Mouse (Mus musculus) kidney, postnatal 36 days (tissue): ENCODE measurements at regions not wholly inside any gene's neighbourhood (a gene's known extent, or its start where the extent isn't known, plus 50 kb on each side); places are given as distances from the start of the nearest gene placed in this dataset.

Experiments used
- DNase-seq, 2 experiments: peaks; one replicate each; pipeline ENCODE4 v3.0.0; 2021 to 2022; ENCODE audit warnings: mixed read lengths in 2 of 2

DNA sequence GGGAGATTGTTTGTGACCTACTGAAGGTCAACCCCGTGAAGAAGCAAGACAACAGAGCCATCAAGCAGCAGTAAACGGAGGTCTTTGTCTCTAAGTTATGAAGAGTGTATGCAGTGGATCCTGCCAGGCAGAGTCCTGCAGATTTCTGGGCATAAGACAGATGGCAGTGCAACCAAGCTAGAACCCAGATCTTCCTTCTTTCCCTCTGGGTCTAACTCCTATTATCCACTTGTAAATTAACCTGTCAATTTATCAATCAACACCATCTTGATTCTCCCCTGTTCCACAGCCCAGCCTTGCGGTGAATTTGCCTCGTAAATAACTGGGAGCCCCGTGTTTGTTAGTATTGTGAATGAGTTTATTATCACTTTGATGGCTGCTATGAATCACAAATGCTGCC, 555.7 kb downstream of the Nr2f2 start:
- DNase-seq, result peak; percentile 6 to 12

DNA sequence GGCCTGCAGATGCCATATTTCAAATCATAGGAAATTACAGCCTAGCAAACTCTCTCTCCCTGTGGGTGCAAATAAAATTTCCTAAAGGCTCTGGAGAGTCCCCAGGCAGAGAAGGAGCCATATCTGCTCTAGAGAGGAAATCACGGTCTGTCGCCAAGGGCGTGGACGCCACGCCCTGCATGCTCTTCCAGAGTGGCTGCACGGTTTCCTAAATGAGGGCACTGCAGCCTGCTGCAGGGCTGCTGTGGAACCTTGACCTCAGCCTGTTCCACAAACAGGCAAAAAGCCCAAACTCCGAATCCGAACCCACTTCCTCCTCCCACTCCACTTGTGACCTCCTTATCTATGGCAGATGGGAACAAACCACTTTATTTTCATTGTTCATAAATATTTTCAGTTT, 559.3 kb downstream of the Nr2f2 start:
- DNase-seq, result peak; percentile 14 to 27

DNA sequence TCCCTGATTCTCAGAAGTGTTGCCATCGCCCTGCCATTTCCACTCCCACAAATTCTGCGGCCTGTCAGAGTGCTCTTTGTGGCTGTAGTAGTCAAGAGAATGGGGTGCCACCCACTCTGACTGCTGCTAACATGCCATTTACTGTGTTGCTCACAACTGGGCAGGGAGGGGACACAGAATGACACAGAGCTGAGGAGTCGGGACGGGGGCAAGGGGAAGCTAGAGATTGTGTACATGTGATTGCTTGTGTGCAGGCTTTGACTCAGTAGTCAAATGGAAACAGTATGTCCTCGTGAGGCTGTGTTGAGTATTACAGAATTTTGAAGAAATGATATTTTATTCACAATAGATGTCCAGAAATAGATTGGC, 595.6 kb downstream of the Nr2f2 start:
- DNase-seq, result no peak

DNA sequence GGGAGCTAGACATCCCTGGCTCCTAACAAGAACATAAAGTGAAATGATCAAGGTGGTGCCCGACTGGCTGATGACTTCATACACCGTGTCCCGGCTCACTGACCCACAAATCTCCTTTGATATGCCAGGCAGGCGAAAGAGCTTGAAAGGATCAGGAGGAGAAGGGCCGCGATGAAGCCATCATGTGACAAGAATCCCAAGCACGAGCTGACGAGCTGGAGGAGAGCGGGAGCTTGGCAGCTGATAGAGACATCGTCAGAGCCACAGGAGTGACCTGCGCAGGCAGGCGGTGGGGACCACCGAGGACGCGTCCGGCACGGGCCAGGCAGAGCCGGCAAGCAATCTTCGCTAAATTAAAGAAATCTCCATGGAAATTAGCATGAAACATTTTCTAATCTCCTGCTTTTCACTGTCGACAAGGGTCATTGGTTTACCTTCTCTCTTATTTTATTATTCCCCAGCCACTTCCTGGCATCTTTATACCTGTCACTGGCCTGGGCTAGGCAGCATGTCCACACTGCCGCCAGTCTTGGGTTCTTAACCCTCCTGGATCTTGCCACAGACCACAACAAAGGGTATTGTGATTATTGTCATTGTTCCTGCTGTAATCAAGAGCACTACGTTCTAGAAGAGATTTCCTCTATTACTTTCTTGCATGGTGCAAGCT, 596.1 kb downstream of the Nr2f2 start:
- peak in 1 of 2 experiments; percentile 1 for DNase-seq

DNA sequence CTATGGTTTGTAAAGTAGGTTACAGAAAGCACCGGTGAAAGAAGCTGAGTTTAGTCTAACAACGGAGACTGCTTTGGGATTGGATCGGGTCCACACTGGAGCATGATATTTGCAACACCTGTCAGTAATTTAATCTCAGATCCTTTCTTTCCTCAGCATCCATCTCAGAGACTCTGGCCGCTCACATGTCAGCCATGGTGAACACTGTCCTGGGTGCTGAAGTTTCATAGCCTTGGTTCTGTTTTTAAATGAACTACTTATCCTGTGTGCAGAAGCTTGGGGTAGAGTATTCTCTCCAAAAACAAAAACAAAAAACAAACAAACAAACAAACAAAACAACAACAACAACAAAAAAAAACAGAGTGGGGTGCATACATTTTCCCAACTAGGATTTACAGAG, 600.1 kb downstream of the Nr2f2 start:
- DNase-seq, result peak in 1 of 2 experiments; percentile 3

DNA sequence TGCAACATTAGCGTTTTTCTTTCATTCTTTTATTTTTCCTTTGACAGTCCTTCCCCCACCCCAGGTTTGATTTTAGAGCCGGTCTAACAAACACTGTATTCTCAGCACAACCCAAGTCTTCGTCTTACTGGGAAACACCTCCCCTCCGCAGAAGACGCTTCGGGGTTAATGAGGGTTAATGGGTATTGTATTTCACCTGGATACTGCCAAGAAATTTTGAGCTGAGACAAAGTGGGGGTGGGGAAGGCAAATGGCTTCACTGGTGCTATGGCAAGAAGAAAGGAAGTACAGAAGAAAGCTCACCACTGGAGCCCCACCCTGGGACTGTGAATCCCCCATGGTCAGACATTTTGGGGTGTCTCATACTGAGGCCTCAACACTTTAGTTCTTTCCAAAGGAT, 626.0 kb downstream of the Nr2f2 start:
- DNase-seq, result peak; percentile 49 to 67

DNA sequence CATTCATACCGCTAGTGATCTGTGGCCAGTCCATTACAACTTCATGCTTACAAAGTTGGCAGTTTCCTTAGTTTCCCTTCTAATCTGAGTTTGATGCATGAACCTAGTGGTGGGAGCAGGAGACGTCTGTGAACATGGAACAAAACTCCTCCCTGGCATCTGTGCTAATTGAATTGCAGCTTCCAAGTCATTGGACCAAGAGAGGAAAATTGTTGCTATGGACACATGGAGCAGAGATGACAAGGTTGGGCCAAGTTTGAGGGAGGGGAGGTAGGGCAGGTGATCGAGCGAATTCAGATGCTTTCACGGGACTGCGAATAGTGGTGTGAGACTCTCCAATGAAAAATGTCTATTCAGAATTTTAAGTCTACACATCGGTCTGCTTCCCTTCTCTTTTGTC, 627.5 kb downstream of the Nr2f2 start:
- DNase-seq, result no peak

DNA sequence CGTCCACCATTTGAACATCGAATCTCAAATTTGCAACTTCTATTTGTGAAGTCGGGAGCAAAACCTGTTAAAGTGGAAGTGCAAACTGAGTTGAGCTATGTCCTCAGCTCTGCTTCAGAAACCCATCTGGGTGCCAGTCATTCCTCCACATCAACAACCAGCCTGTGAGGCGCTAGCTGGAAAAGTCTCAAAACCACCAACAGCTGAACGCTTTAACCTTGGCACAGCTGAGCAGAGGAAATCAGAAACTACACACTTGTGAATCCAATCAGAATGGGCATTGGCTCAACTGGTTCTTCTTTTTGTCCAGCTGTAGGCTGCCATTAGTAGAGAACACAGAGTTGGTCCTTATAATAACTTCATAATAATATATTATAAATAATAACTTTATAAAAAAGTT, 651.5 kb downstream of the Nr2f2 start:
- no peak for DNase-seq

DNA sequence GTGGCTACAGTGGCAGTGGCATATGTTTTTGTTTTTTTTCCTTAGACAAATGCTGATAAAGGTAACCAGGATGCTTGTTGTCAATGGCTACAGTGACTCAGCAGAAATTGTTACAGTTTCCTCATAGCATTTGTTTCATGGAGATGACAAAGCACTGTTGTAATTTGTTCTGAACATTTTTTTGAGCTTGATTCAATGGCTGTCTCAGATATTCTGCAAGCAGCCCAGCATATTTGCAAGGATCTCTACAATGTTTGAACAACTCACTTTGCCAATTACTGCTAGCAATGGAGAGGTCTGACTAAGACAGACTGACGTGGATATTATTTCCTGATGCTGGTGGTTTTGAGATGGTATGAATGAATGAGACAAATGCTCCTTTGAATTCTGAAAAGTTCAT, 696.3 kb downstream of the Nr2f2 start:
- DNase-seq, result no peak

DNA sequence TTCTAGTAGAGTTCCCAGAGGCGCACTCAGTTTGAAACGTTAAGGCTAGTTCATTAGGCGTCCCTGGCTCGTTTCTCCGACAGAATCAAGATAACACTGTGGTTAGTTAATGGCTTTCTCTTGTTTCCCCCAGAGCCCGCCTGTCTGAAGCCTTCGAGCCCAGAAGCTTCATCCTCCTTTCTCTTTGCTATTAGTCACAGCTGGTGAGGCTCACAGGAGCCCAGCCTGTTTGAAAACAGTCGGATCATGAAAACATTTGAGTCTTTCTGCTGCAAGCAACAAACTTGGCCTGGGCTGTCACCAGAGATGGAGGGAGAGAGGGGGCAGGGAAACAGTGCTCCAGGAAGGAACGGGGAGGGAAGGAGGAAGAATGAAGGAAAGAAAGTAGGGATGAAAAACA, 711.0 kb downstream of the Nr2f2 start:
- no peak for DNase-seq

DNA sequence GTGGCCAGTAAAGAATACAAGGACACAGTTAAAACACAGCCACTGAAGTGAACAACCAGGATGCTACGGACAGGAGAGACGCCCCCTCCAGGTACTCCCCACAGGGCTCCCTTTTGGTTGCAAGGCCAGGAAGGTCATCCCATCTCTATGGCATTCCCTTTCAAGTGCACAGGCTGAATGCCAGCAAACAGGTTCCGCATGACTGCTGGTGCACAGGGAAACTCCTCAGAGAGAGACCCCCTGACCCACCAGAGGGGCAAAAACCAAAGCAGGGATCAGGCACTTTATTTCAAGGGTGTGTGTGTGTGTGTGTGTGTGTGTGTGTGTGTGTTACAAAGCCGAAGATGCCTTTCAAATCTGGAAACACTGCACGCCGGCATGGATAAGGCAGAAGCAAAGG, 721.1 kb downstream of the Nr2f2 start:
- peak; percentile 2 to 27 for DNase-seq

DNA sequence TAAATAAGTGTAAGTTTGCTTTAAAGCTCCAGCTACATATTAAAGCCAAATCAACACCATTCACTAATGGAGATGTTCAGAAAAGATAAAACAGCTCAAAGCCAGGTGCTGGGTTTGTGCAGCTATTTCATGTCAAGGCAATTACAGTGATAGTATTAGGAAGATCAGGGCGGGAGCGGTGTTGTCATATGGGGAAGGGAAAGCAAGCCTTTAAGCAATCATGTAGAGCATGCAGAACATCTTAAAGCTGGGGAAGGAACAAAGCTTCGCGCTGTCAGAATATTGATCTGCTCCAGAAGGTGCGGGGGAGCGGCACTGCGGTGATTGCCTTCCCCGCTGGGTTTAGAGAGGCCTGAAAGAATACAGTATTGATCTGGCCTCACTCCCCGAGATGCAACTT, 724.9 kb downstream of the Nr2f2 start:
- DNase-seq, result no peak

DNA sequence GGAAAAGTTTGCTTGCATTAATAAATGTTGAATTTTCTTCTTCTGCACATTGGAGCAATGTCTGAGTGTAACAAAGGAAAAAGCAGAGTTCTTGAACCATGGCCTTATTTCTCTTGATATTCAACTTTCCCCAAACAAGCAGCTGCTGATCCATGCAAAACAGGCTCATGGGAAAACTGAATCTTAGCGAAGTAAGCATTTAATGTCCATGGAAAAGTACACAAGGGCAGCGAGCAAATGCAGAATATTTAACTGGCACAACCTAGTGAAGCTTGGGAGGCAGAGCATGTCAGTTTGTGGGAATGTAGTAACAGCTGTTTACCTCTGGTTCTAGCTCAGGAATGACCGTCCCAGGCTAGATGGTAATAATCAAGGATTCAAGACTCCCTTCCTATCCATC, 766.7 kb downstream of the Nr2f2 start:
- peak; percentile 36 to 42 for DNase-seq

DNA sequence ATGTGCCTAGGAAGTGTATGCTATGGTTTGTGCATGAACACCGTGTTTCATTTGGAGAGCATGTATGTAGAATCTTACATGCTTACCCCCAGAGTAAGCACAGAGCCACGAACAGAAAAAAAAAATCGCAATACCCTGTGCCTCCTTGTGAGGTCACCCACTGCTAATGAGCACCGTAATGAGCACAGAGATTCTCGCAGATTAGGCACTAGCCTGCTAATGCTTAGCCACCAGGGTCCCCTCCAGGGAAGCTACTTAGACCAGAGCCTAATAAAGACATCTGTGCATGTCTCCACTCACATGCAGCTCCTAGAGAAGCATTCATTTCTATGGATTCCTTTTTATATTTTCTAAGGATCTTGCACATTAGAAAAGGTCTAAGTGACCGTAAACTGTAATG, 780.8 kb downstream of the Nr2f2 start:
- peak in 1 of 2 experiments; percentile 24 for DNase-seq

DNA sequence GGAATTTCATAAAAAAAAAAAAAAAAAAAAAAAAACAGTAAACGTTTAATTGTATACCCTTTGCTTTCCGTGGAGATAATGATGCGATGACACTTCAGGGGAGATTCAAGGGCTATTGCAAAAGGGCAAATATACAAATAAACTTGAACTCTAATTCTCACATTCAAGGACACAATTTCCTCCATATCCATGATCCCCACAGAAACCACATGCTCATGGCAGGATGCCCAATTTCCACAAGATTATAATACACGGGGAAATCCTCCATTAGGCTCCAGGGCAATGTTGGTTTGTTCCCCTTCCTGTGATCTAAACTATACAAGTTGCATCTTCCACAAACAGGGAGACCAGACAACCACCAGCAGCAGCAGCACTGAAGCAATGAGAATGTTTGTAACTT, 781.4 kb downstream of the Nr2f2 start:
- DNase-seq, result peak in 1 of 2 experiments; percentile 27

DNA sequence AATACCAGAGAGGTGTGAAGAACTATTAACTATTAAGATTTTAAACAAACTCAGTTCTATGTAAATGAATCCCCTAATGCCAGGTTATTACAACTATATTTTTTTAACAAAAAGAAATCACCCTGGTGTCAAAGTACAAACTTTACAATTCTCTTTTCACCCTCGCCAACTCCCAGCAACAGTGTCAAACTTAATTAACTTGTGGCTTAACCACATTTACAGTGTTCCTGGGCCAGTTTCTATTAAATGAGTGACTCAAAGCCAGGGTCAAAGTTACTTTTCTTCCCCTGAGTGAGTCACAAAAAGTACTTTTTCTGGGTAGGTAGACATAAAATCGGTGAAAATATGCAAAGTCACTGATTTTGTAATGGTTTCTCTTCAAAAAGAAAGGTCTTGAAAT, 782.0 kb downstream of the Nr2f2 start:
- DNase-seq, result peak; percentile 4 to 34

DNA sequence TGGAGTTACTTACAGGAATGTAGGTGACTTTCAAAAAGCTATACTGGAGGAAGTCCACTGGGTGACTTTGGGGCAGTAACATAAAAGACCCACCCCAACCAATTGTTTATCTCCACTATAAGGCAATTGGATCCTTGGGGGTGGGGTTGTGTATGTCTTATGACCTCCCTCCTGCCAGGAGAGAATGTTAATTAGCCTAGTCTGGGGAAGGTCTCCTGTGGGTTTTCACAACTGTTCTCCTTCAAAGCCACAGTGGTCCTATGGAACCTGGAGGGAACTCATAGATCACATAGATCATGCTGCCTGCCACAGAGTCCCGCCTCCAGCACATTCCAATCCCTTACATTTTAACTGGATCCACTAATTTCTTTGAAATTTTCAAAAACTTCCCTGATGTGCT, 782.6 kb downstream of the Nr2f2 start:
- peak in 1 of 2 experiments; percentile 5 for DNase-seq

DNA sequence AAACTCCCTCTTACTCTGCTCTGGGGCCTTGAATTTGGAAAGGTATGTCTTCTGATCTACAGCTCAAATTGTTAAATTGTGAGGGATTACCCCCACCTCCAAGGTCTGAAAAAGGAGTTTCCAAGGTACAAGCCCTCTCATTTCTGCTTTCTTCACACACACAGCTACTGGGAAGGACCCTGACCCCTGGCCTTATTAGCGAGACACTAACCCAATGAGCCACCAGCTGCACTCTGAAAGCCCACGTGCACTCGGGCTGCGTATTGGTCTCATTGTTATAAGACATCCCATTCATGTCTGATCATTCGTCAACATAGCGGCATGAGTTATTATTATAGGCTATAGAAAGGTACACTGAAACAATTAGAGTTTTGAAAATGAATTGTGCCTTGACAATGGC, 784.9 kb downstream of the Nr2f2 start:
- DNase-seq, result no peak

DNA sequence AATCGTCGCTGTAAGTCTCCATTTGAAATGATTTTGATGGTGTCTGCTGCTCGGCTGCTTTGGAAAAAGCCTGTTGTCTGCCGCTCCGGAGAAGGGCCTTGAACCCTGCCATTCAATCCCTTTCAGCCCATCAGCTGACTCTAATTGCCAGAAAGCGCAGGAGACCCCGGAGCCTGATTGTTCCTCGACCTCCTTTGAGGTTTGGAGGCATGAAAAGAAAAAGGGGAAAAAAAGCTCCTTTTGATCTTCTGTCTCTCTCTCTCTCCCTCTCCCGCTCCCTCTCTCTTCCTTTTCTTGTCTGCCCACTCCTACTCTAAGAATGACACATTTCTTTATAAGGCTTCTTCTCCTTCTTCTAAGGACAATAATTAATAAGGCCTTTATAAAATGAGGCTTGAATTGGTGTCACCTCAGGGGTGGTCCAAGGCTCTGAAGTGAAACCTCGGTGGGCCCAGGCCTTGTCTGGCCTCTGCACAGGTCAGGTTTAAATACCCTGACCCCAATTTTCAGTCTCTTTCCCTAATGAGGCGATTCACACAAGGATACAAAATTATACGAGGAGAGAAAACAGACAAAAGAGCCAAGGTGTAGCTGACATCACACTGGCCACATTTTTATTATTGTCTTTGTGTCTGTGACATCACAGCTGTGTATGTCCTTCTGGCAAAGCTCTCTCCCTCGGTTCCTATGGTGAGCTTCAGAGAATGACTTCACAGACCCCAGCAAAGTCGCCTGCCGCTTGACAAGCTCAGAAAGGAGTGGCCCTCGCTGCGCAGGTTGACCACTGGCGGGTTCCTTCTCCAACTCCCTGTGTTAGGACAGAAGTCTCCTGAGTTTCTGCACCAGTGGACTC, 787.4 kb downstream of the Nr2f2 start:
- DNase-seq, result no peak

DNA sequence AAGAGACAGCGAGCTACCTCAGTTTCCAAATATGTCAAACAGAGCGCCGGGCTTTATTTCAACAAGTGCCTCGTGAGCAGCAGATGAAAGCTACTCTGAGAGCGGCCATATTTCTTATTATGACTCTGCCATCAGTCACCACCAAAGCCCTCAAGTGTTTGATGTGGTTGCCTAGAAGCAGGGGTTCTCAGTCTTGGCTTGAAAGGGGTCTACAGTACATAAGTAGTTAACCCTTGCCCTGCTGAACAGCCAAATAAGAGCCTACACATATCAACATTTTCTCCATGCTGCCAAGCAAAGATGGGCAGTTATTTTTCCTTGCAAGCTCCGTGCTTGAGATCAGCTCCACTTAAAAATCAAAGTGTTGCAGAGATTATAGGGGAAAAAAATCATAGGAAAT, 788.8 kb downstream of the Nr2f2 start:
- no peak for DNase-seq

DNA sequence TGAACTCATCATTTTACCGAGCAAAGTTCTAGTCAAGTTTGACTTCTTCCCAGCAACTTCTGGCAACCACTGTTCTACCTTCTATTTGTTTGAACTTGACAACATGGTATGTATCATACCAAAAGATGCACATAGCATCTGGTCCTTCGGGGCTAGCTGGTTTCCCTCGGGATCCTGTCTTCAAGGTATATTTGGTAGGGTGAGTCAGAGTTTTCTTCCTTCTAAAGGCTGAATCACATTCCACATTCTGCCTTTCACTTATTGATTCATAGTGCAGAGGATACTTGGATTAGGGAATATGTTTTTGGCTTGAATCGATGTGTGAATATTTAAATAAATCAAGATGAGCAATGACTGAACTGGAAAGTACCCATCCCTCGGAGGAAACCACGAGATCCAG, 789.9 kb downstream of the Nr2f2 start:
- no peak for DNase-seq

DNA sequence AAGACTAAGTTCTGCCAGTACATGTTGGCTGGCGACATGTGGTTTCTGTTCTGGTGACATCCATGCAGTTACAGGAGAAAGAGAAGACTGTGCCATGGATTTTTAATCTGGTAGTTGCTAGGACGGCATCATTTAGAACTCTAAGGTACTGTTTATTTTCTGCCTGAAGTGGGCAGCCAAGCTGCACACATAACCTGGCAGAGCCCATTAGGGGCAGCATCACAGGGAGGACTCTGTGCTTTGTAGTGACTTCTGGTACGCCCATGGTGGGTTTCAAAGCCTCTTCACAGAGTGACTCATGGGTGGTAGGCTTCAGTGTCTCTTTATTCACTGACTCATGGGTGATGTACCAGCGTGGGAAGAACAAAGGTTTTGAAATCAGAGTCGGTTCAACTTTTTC, 792.8 kb downstream of the Nr2f2 start:
- DNase-seq, result no peak

DNA sequence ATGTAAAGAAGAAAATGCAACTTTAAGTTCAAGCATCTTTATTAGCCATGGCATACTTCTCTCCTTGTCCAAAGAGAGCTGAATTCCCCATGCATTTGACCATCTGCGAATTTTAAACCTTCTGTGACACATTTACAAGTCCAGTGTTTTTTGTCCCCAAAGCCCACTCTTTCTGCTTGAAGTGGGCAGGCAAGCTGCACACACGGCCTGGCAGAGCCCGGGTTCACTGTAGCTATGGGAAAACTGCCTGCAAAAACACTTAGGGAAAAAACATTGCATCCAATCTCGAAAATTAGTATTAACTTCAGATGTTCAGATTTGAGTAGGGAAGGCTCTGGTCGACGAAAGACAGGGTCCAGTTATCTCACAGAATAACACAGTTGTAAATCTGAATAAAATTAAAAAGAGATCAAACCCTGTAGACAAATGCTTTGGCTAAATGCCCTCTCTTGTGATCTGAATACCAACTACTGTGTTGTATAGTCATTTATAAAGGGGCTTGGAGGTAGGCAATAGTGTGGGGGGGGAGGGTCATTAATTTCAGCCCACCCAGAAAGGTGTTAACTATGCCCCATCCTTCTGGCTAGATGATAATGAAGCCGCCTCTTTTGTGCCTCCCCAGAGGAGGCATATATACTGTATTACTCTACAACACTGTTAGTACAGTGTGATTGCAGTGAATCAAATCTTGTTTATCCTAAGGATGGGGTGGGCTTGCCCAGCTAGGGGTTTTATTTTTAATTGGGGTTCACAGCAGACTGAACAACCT, 793.7 kb downstream of the Nr2f2 start:
- no peak for DNase-seq

DNA sequence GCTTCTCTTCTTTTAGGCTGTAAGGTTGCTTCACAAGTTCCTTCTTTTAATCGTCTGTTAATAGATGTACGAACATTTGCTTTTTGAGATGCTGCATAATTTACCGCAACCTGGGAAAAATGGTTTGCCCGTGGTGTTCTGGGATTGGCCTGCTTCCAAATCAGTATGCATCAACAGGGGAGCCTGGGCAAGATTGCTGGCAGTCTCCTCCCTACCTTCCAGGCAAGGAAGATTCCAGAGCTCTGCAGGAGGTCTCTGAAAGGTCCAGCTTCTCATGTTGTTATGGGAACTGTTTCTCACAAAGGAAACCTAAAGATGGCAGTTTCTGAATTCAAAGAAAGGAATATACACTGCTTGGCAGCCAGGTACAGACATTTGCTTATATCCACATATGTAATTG, 799.6 kb downstream of the Nr2f2 start:
- DNase-seq, result no peak
